Mouse (Mus musculus) kidney, embryonic 14.5 days (tissue): ENCODE results near the gene Sp7. TPM values are rescaled to one million over a fixed set of nuclear protein-coding genes. Genes with fewer than 3 reads are reported as not detected.

ENCODE experiments used
- ATAC-seq: fragments of 200-750 bp; cut with Nextera tagmentation; 2 replicates; pipeline ENCODE4 v1.8.0; 2017; ENCODE audit warnings: moderate number of reproducible peaks, mild to moderate bottlenecking, moderate TSS enrichment, moderate library complexity; ENCODE audit not compliant: low FRiP score, low TSS enrichment
- H3K27ac ChIP-seq: fragments of 300-500 bp; sonication (generic); 2 replicates; pipeline ENCODE4 v1.5.1; 2014; ENCODE audit warnings: low read depth, mild to moderate bottlenecking, low read length, moderate library complexity, mixed read lengths
- H3K27me3 ChIP-seq: fragments of 300-500 bp; sonication (generic); 2 replicates; pipeline ENCODE4 v1.6.1; 2014; ENCODE audit warnings: mild to moderate bottlenecking, low read length; ENCODE audit not compliant: control insufficient read depth, insufficient read depth
- H3K36me3 ChIP-seq: fragments of 300-500 bp; sonication (generic); 2 replicates; pipeline ENCODE4 v1.6.1; 2014; ENCODE audit warnings: low read length, mixed read lengths; ENCODE audit not compliant: control insufficient read depth, insufficient read depth
- H3K4me1 ChIP-seq: fragments of 300-500 bp; sonication (generic); 2 replicates; pipeline ENCODE4 v1.6.1; 2014; ENCODE audit warnings: low read length, mixed read lengths; ENCODE audit not compliant: control insufficient read depth, insufficient read depth
- H3K4me2 ChIP-seq: fragments of 300-500 bp; sonication (generic); replicated peaks from 2 replicates; pipeline ENCODE4 v1.6.1; 2014; ENCODE audit warnings: low read depth, mild to moderate bottlenecking, low read length
- H3K4me3 ChIP-seq: fragments of 300-500 bp; sonication (generic); 2 replicates; pipeline ENCODE4 v1.5.1; 2014; ENCODE audit warnings: mild to moderate bottlenecking, low read length
- H3K9ac ChIP-seq: fragments of 300-500 bp; sonication (generic); 2 replicates; pipeline ENCODE4 v1.6.1; 2014; ENCODE audit warnings: low read depth, mild to moderate bottlenecking, low read length, moderate library complexity
- H3K9me3 ChIP-seq: fragments of 300-500 bp; sonication (generic); 2 replicates; pipeline ENCODE4 v1.6.1; 2016; ENCODE audit warnings: low read length; ENCODE audit not compliant: control insufficient read depth
- WGBS: fragments of 180-500 bp; shearing (Covaris S2); extraction: QIAGEN DNeasy Blood & Tissue Kit; methylation state at CpG from one replicate; pipeline ENCODE4 v1.1.7; 2014; 5-methylcytosine and 5-hydroxymethylcytosine counted together
- polyA plus RNA-seq: library from polyadenylated mRNA; unstranded; fragments of >200 nt; fragmentation: Nextera tagmentation; extraction: Ambion mirVana; gene quantifications from 2 replicates; pipeline ENCODE4 v1.2.1, GENCODE M21; 2014

Sp7 gene
- polyA plus RNA-seq, 1 experiment from 2014 or later, result 2.0 TPM

GRCm38 (mm10) chr15:102405489-102406195 is 38.7 kb upstream of the Sp7 start, which contains the start of gene Sp1:
TSS of gene Sp1 (plus strand) at chr15:102406143.
- Histone ChIP-seq H3K4me3 (peak within 1 kb of the TSS; percentile 68), H3K27ac (peak within 1 kb of the TSS; percentile 100), H3K9me3 (no peaks in the 10 kb centered on the region), H3K27me3 (no peaks in the 10 kb centered on the region), H3K4me2 (peak within 1 kb of the TSS; percentile 72), H3K36me3 (peaks cover 31% of the 10 kb centered on the region), H3K9ac (peak within 1 kb of the TSS; percentile 90), H3K4me1 (peaks cover 33% of the 10 kb centered on the region; the same call in 1 of the 2 replicates)
- peak; percentile 97 for ATAC-seq
- under 1% methylated on average over 38 of the region's 38 CpGs for WGBS

GRCm38 (mm10) chr15:102404608-102405488 is 37.9 kb upstream of the Sp7 start:
- Histone ChIP-seq H3K36me3 (peaks cover 23% of the 10 kb centered on the region), H3K27me3 (no peaks in the 10 kb centered on the region), H3K9me3 (no peaks in the 10 kb centered on the region), H3K4me2 (peak overlapping the region; percentile 72), H3K4me1 (peaks cover 25% of the 10 kb centered on the region; the same call in 1 of the 2 replicates), H3K9ac (peak overlapping the region; percentile 81), H3K27ac (peak overlapping the region; percentile 100), H3K4me3 (peak overlapping the region; percentile 68)
- 15% methylated on average over 34 of the region's 34 CpGs for WGBS
- ATAC-seq, result no peak; the same call in 1 of the 2 replicates

GRCm38 (mm10) chr15:102402210-102402609 is 35.2 kb upstream of the Sp7 start:
- no peak overlapping the region for H3K27ac ChIP-seq
- H3K4me1 ChIP-seq, result peaks cover 12% of the 10 kb centered on the region; the same call in 1 of the 2 replicates
- H3K4me3 ChIP-seq, result no peak overlapping the region
- ATAC-seq, result no peak
- no peaks in the 10 kb centered on the region for H3K36me3 ChIP-seq
- 97% methylated on average over 3 of the region's 3 CpGs for WGBS
- no peaks in the 10 kb centered on the region for H3K27me3 ChIP-seq
- no peaks in the 10 kb centered on the region for H3K9me3 ChIP-seq
- no peak overlapping the region for H3K9ac ChIP-seq
- no peak overlapping the region for H3K4me2 ChIP-seq

GRCm38 (mm10) chr15:102401278-102401677 is 34.3 kb upstream of the Sp7 start:
- H3K27ac ChIP-seq, result no peak overlapping the region
- H3K4me1 ChIP-seq, result peaks cover 8% of the 10 kb centered on the region; the same call in 1 of the 2 replicates
- no peaks in the 10 kb centered on the region for H3K27me3 ChIP-seq
- no peaks in the 10 kb centered on the region for H3K36me3 ChIP-seq
- H3K9me3 ChIP-seq, result no peaks in the 10 kb centered on the region
- no peak overlapping the region for H3K9ac ChIP-seq
- H3K4me3 ChIP-seq, result no peak overlapping the region
- 79% methylated on average over 2 of the region's 2 CpGs for WGBS
- ATAC-seq, result no peak
- no peak overlapping the region for H3K4me2 ChIP-seq

- no peak for ATAC-seq
- H3K9me3 ChIP-seq, result no peaks in the 10 kb centered on the region
- H3K4me1 ChIP-seq, result peaks cover 8% of the 10 kb centered on the region; the same call in 1 of the 2 replicates
- no peak overlapping the region; the same call in 1 of the 2 replicates for H3K9ac ChIP-seq
- H3K36me3 ChIP-seq, result no peaks in the 10 kb centered on the region
- H3K4me3 ChIP-seq, result no peak overlapping the region
- H3K27ac ChIP-seq, result no peak overlapping the region
- no peak overlapping the region; the same call in 1 of the 2 replicates for H3K4me2 ChIP-seq
- H3K27me3 ChIP-seq, result no peaks in the 10 kb centered on the region
- 86% methylated on average over 10 of the region's 10 CpGs for WGBS
These were observed 33.6 kb upstream of the Sp7 start for GRCm38 (mm10) chr15:102400476-102401045.

- Histone ChIP-seq H3K4me1 (peaks cover 15% of the 10 kb centered on the region; the same call in 1 of the 2 replicates), H3K36me3 (no peaks in the 10 kb centered on the region), H3K4me2 (peak overlapping the region; percentile 59), H3K4me3 (peak overlapping the region; percentile 37), H3K9ac (peak overlapping the region; percentile 50), H3K27me3 (no peaks in the 10 kb centered on the region), H3K9me3 (no peaks in the 10 kb centered on the region), H3K27ac (peak overlapping the region; percentile 89)
- WGBS, result 3% methylated on average over 34 of the region's 34 CpGs
- peak; percentile 88 for ATAC-seq
These were observed 32.5 kb upstream of the Sp7 start for GRCm38 (mm10) chr15:102399229-102400221.

- Histone ChIP-seq H3K27ac (peak overlapping the region; percentile 89), H3K9me3 (no peaks in the 10 kb centered on the region), H3K4me2 (peak overlapping the region; percentile 59), H3K36me3 (no peaks in the 10 kb centered on the region), H3K27me3 (no peaks in the 10 kb centered on the region), H3K4me1 (peaks cover 15% of the 10 kb centered on the region; the same call in 1 of the 2 replicates), H3K9ac (no peak overlapping the region), H3K4me3 (no peak overlapping the region; the same call in 1 of the 2 replicates)
- WGBS, result 10% methylated on average over 5 of the region's 5 CpGs
- no peak for ATAC-seq
These were observed 31.6 kb upstream of the Sp7 start for GRCm38 (mm10) chr15:102398629-102399028.

GRCm38 (mm10) chr15:102395061-102395460 is 28.1 kb upstream of the Sp7 start:
- Histone ChIP-seq H3K27me3 (no peaks in the 10 kb centered on the region), H3K36me3 (no peaks in the 10 kb centered on the region), H3K9ac (no peak overlapping the region), H3K4me2 (no peak overlapping the region), H3K4me3 (no peak overlapping the region), H3K9me3 (no peaks in the 10 kb centered on the region), H3K4me1 (peaks cover 15% of the 10 kb centered on the region; the same call in 1 of the 2 replicates), H3K27ac (peak overlapping the region; percentile 37; the same call in 1 of the 2 replicates)
- ATAC-seq, result no peak
- WGBS, result 3% methylated on average over 3 of the region's 3 CpGs
